Mouse (Mus musculus): Measurements from ENCODE around the gene Prkce. TPM values are rescaled to one million over a fixed set of nuclear protein-coding genes. Genes with fewer than 3 reads are reported as not detected.

The Prkce gene
- total and polyA plus RNA-seq, 2 experiments from 2014 or later, result 91.3 to 94.3 TPM

DNA sequence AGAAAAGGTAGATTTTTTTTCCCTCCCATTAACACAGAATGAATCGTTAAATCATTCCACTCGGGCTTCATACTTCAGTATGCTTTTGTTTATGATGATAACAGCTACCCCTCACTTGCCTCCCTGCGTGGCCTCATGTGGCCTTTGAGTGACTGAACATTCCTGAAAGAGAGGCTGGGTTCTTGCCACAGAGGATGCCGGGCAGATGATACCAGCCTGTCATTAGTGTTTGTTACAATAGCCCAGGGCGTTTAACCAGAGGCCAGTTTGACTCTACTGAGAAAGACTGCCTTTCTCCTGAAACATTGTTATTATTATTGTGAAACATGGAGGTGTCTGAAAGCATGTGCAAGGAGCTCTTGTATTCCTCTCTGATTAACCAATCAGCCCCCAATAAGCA, 444.2 kb downstream of the Prkce start:
- 52% methylated on average over 5 of the region's 5 CpGs for WGBS
- no peak overlapping the region for H3K9ac ChIP-seq
- no peaks in the 10 kb centered on the region for H3K4me1 ChIP-seq (ENCODE audit: insufficient read depth)
- no peak overlapping the region for H3K4me2 ChIP-seq (ENCODE audit: low read depth)
- TF ChIP-seq CTCF (IDR thresholded peaks at IDR 0.05; ENCODE audit: low read depth), result no peak
- no peaks in the 10 kb centered on the region for H3K36me3 ChIP-seq (ENCODE audit: insufficient read depth)
- no peak for ATAC-seq
- H3K4me3 ChIP-seq (ENCODE audit: low read depth, low read length), result no peak overlapping the region
- no peak for DNase-seq
- no peaks in the 10 kb centered on the region for H3K27me3 ChIP-seq (ENCODE audit: insufficient read depth, low read length)
- H3K27ac ChIP-seq (ENCODE audit: low read depth, low read length), result no peak overlapping the region
- no peaks in the 10 kb centered on the region for H3K9me3 ChIP-seq (ENCODE audit: low read length)

DNA sequence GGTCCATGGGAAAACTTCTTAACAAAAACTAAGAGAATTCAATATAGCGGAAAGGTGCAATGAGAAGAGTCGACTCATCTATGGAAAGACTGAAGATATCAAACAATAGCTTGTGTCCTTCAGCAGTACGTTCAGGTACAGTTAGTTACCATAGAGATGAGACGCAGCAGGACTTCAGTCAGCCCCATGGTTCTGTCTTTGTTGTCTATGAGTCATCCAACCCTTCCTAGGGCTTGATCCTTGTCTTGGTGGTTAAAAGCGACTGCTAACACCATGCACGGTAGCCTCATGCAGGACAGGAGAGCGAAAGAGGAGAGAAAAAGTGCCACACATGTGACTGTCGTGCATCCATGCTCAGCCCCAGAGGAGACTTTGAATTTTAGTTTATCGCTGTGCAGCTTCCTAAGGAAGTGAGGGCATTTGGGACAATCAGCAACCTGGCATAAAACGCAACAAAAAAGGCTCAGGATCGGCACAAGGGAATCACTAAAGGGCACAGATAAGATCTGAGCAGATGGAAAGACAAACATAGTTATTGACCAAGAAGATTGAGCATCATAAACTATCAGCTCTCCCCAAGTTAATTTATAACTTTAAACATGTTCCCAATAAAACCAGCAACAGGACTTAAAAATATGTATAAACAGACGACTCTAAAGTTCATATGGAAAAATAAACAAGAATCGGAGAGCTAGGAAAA, 448.2 kb downstream of the Prkce start:
- ATAC-seq (no peak), DNase-seq (no peak)
- WGBS, result 87% methylated on average over 13 of the region's 13 CpGs
- Histone ChIP-seq H3K36me3 (ENCODE audit: insufficient read depth) (no peaks in the 10 kb centered on the region), H3K27ac (ENCODE audit: low read depth, low read length) (no peak overlapping the region), H3K4me3 (ENCODE audit: low read depth, low read length) (no peak overlapping the region), H3K9ac (no peak overlapping the region), H3K9me3 (ENCODE audit: low read length) (no peaks in the 10 kb centered on the region), H3K4me2 (ENCODE audit: low read depth) (no peak overlapping the region), H3K4me1 (ENCODE audit: insufficient read depth) (no peaks in the 10 kb centered on the region), H3K27me3 (ENCODE audit: insufficient read depth, low read length) (no peaks in the 10 kb centered on the region)
- TF ChIP-seq CTCF (IDR thresholded peaks at IDR 0.05; ENCODE audit: low read depth), result no peak

DNA sequence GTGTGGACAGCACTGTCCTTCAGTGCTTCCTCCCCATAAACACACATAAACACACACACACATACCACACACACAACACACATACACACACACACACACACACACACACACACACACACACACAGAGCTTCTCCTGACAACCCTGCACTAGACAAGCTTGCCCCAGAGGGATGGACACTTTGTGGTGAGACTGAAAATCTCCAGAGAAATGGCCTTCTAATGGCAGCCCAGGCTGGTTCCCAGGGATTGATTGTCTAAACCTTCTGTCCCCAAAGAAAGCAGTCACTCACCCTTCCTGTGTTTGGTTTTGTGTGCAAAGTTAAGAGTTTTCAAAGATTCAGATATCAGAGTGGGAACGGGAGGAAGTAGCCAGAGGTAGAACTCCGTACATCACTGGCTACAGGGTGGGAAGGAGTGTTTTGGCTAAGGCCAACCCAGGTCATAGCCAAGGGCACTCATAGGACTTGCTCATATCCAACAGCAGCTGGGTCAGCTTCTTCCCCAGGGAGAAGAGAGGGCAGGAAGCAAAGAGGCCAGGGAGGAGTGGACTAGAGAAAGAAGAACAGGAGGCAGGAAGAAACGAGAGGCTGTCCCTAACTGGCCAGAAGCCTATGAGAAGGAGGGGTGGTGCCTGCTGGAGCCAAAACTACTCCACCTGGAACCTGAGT, 450.1 kb downstream of the Prkce start:
- ATAC-seq (no peak), DNase-seq (no peak)
- 72% methylated on average over 3 of the region's 3 CpGs for WGBS
- H3K27ac ChIP-seq (ENCODE audit: low read depth, low read length), result no peak overlapping the region
- no peak overlapping the region for H3K9ac ChIP-seq
- no peak overlapping the region for H3K4me2 ChIP-seq (ENCODE audit: low read depth)
- no peak overlapping the region for H3K4me3 ChIP-seq (ENCODE audit: low read depth, low read length)
- TF ChIP-seq CTCF (IDR thresholded peaks at IDR 0.05; ENCODE audit: low read depth), result no peak
- no peaks in the 10 kb centered on the region for H3K9me3 ChIP-seq (ENCODE audit: low read length)
- no peaks in the 10 kb centered on the region for H3K4me1 ChIP-seq (ENCODE audit: insufficient read depth)
- no peaks in the 10 kb centered on the region for H3K27me3 ChIP-seq (ENCODE audit: insufficient read depth, low read length)
- no peaks in the 10 kb centered on the region for H3K36me3 ChIP-seq (ENCODE audit: insufficient read depth)

DNA sequence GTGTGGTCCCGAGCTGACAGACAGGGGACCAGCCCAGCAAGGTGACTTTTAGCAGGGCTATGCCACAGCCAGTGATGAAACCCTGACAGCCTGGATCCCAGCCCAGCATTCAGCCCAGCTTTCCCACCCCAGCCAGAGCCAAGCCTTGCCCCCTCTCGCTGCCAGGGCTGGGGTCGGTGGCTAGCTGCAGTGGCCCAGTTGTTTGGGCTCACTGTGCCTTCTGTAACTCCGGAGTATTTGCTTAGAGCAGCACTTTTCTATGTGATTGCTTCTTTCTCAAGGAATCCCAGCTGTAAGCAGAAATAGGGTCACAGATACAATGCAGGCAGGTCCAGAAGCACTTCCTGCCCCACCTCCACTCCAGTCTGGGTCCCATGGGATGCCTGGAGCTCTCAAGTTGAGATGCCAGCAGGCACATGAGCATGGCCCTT, 450.9 kb downstream of the Prkce start:
- Histone ChIP-seq H3K4me3 (ENCODE audit: low read depth, low read length) (no peak overlapping the region), H3K9ac (no peak overlapping the region), H3K4me1 (ENCODE audit: insufficient read depth) (no peaks in the 10 kb centered on the region), H3K36me3 (ENCODE audit: insufficient read depth) (no peaks in the 10 kb centered on the region), H3K4me2 (ENCODE audit: low read depth) (no peak overlapping the region), H3K9me3 (ENCODE audit: low read length) (no peaks in the 10 kb centered on the region), H3K27ac (ENCODE audit: low read depth, low read length) (no peak overlapping the region), H3K27me3 (ENCODE audit: insufficient read depth, low read length) (no peaks in the 10 kb centered on the region)
- DNase-seq (no peak), ATAC-seq (no peak)
- 69% methylated on average over 4 of the region's 4 CpGs for WGBS
- TF ChIP-seq CTCF (IDR thresholded peaks at IDR 0.05; ENCODE audit: low read depth), result no peak

DNA sequence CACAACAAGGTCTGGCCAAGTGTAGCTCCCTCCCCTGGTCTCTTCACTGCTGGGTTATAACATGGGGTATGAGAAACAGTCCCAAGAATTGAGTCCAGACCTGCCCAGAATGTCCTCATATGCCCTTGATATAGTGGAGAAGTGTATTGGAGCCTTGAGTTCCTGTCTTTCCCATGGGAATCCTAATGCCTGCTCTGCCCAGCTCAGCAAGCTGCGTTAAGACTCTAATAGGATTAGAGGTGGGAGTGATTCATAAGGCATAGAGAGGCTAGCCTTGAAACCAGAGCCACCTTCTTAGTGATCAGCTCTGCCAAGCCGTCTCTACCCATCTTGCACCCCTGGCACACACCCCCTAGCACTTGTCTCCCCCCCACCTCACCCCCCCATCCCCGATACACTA, 455.3 kb downstream of the Prkce start:
- Histone ChIP-seq H3K36me3 (ENCODE audit: insufficient read depth) (peaks cover 8% of the 10 kb centered on the region), H3K9me3 (ENCODE audit: low read length) (no peaks in the 10 kb centered on the region), H3K4me2 (ENCODE audit: low read depth) (no peak overlapping the region), H3K4me3 (ENCODE audit: low read depth, low read length) (no peak overlapping the region), H3K27ac (ENCODE audit: low read depth, low read length) (no peak overlapping the region), H3K27me3 (ENCODE audit: insufficient read depth, low read length) (no peaks in the 10 kb centered on the region), H3K4me1 (ENCODE audit: insufficient read depth) (no peaks in the 10 kb centered on the region), H3K9ac (no peak overlapping the region)
- DNase-seq, result no peak
- no peak for TF ChIP-seq CTCF (IDR thresholded peaks at IDR 0.05; ENCODE audit: low read depth)
- no peak for ATAC-seq
- WGBS, result 61% methylated on average over 3 of the region's 3 CpGs

DNA sequence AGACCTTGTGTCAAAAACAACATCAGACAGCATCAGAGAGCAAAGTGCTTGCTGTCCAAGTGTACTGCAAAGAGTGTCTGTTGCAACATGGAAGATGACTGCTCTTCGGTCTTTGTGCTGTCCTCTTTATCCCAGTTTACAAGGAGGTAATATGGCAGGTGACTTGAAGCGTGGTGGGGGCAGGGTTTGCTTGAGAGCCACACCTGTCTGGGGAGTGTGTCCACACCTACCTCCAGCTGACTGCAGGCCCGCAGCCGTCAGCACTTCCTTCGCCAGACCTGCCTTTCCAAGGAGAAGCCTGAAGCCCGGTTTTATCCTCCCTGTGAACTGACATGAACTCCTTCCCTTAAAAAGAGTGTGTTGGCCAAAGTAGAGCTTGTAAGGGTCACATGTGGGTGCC, 458.9 kb downstream of the Prkce start:
- TF ChIP-seq CTCF (IDR thresholded peaks at IDR 0.05; ENCODE audit: low read depth), result no peak
- 84% methylated on average over 6 of the region's 6 CpGs for WGBS
- H3K27me3 ChIP-seq (ENCODE audit: insufficient read depth, low read length), result no peaks in the 10 kb centered on the region
- H3K27ac ChIP-seq (ENCODE audit: low read depth, low read length), result no peak overlapping the region
- no peak overlapping the region for H3K4me2 ChIP-seq (ENCODE audit: low read depth)
- peaks cover 19% of the 10 kb centered on the region for H3K36me3 ChIP-seq (ENCODE audit: insufficient read depth)
- ATAC-seq (no peak), DNase-seq (no peak)
- H3K9me3 ChIP-seq (ENCODE audit: low read length), result no peaks in the 10 kb centered on the region
- H3K4me3 ChIP-seq (ENCODE audit: low read depth, low read length), result no peak overlapping the region
- H3K4me1 ChIP-seq (ENCODE audit: insufficient read depth), result no peaks in the 10 kb centered on the region
- no peak overlapping the region for H3K9ac ChIP-seq

DNA sequence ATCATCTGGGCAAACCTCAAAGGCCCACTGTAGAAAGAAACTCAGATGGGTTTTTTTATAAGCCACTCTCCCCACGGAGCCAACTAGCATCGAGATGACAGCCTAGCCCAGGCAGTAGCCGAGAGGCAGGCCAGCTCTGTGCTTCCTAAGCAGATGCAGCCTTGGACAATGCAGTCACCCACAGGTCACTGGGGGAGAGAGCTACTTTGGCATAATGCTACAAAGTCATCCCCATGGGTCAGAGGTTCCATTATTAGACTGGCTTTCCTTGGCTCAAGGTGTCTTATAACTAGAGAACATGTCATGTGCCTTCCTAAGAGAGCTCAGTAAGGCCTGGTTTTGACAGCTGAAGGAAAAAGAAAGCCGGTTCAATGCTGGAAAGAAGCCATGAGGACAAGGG, 465.5 kb downstream of the Prkce start:
- Histone ChIP-seq H3K27ac (ENCODE audit: low read depth, low read length) (no peak overlapping the region), H3K9me3 (ENCODE audit: low read length) (no peaks in the 10 kb centered on the region), H3K9ac (no peak overlapping the region), H3K4me1 (ENCODE audit: insufficient read depth) (no peaks in the 10 kb centered on the region), H3K4me3 (ENCODE audit: low read depth, low read length) (no peak overlapping the region), H3K27me3 (ENCODE audit: insufficient read depth, low read length) (no peaks in the 10 kb centered on the region), H3K36me3 (ENCODE audit: insufficient read depth) (peaks cover 12% of the 10 kb centered on the region; the same call in 1 of the 2 replicates), H3K4me2 (ENCODE audit: low read depth) (no peak overlapping the region)
- WGBS, result 76% methylated on average over 4 of the region's 4 CpGs
- DNase-seq (no peak), ATAC-seq (no peak)
- no peak for TF ChIP-seq CTCF (IDR thresholded peaks at IDR 0.05; ENCODE audit: low read depth)

All from forebrain, postnatal 0 days (tissue).